Mouse (Mus musculus) stomach, embryonic 16.5 days (tissue): ENCODE results near the gene Samd7. TPM values are rescaled to one million over a fixed set of nuclear protein-coding genes. Genes with fewer than 3 reads are reported as not detected.
A peak's percentile ranks its signal among the peaks of the same experiment; 100 is the strongest.
"Not testable (repeated sequence)": the region's sequence is repeated elsewhere in the genome, so short reads cannot be mapped to it uniquely, and the experiment has no call there.

Source experiments
- ATAC-seq: fragments of 200-750 bp; cut with Nextera tagmentation; 2 replicates; pipeline ENCODE4 v1.8.0; 2017; ENCODE audit warnings: moderate number of reproducible peaks, moderate TSS enrichment; ENCODE audit not compliant: insufficient read depth, low FRiP score
- H3K27ac ChIP-seq: fragments of 300-500 bp; sonication (generic); 2 replicates; pipeline ENCODE4 v1.5.1; 2014; ENCODE audit warnings: low read length
- H3K27me3 ChIP-seq: fragments of 300-500 bp; sonication (generic); 2 replicates; pipeline ENCODE4 v1.6.1; 2014; ENCODE audit warnings: low read length, control low read depth, mixed read lengths; ENCODE audit not compliant: control insufficient read depth, insufficient read depth
- H3K36me3 ChIP-seq: fragments of 300-500 bp; sonication (generic); 2 replicates; pipeline ENCODE4 v1.6.1; 2014; ENCODE audit warnings: low read length; ENCODE audit not compliant: control insufficient read depth, insufficient read depth
- H3K4me1 ChIP-seq: fragments of 300-500 bp; sonication (generic); 2 replicates; pipeline ENCODE4 v1.6.1; 2014; ENCODE audit warnings: low read length, control low read depth, mixed read lengths; ENCODE audit not compliant: control insufficient read depth, insufficient read depth
- H3K4me2 ChIP-seq: fragments of 300-500 bp; sonication (generic); 2 replicates; pipeline ENCODE4 v1.6.1; 2014; ENCODE audit warnings: low read depth, low read length, mixed read lengths
- H3K4me3 ChIP-seq: fragments of 300-500 bp; sonication (generic); replicated peaks from 2 replicates; pipeline ENCODE4 v1.5.1; 2014; ENCODE audit warnings: mild to moderate bottlenecking, low read length
- H3K9ac ChIP-seq: fragments of 300-500 bp; sonication (generic); 2 replicates; pipeline ENCODE4 v1.6.1; 2014; ENCODE audit warnings: low read length
- H3K9me3 ChIP-seq: fragments of 300-500 bp; sonication (generic); replicated peaks from 2 replicates; pipeline ENCODE4 v1.6.1; 2016; ENCODE audit warnings: low read length, control low read depth; ENCODE audit not compliant: control insufficient read depth
- WGBS: fragments of 180-500 bp; shearing (Covaris S2); extraction: QIAGEN DNeasy Blood & Tissue Kit; methylation state at CpG from one replicate; pipeline ENCODE4 v1.1.7; 2014; 5-methylcytosine and 5-hydroxymethylcytosine counted together
- polyA plus RNA-seq: library from polyadenylated mRNA; unstranded; fragments of >200 nt; fragmentation: Nextera tagmentation; extraction: Ambion mirVana; gene quantifications from 2 replicates; pipeline ENCODE4 v1.2.1, GENCODE M21; 2015

Gene Samd7
- polyA plus RNA-seq = not detected in 2 replicates

DNA sequence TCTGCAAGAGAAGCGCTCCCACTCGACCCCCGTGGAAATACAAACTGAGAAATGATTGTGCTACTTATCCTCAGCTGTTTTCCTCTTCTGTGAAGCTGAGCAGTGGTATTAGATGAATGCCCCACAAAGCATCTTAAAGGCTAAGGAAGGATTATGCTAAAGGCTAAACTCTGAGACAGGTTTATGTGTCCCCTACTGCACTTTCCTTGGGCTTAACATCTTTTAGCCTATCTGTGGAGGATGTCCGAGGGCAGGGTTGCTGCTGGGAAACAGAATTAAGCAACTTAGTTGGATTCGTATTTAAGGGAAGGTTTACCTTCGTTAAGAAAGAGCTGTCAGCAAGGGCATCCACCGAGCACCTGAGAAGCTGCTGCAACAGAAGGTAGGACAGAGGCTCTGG lies at the start of gene Samd7:
TSS of gene Samd7 (plus strand) at position 288 of the 400 bp plus-strand sequence.
- H3K9me3 ChIP-seq = no peaks in the 10 kb centered on the region; the same call in 1 of the 2 replicates
- no peak within 1 kb of the TSS for H3K4me3 ChIP-seq
- 82% methylated on average over 7 of the region's 7 CpGs for WGBS
- H3K27me3 ChIP-seq = no peaks in the 10 kb centered on the region
- H3K4me2 ChIP-seq = no peak within 1 kb of the TSS
- ATAC-seq = no peak
- no peaks in the 10 kb centered on the region for H3K4me1 ChIP-seq
- H3K27ac ChIP-seq = no peak within 1 kb of the TSS
- H3K9ac ChIP-seq = no peak within 1 kb of the TSS
- no peaks in the 10 kb centered on the region for H3K36me3 ChIP-seq

GRCm38 (mm10) chr3:30696346-30696745 lies 49.7 kb upstream of the Samd7 start:
- no peaks in the 10 kb centered on the region for H3K9me3 ChIP-seq
- H3K27me3 ChIP-seq = no peaks in the 10 kb centered on the region
- no peaks in the 10 kb centered on the region for H3K36me3 ChIP-seq
- no peak overlapping the region for H3K27ac ChIP-seq
- WGBS = 14% methylated on average over 2 of the region's 2 CpGs
- no peak overlapping the region for H3K9ac ChIP-seq
- no peak overlapping the region for H3K4me2 ChIP-seq
- H3K4me3 ChIP-seq = no peak overlapping the region
- H3K4me1 ChIP-seq = no peaks in the 10 kb centered on the region
- ATAC-seq = no peak

GRCm38 (mm10) chr3:30697891-30698290 lies 48.2 kb upstream of the Samd7 start:
- Histone ChIP-seq H3K4me1 (no peaks in the 10 kb centered on the region), H3K4me2 (no peak overlapping the region), H3K9ac (no peak overlapping the region), H3K27me3 (no peaks in the 10 kb centered on the region), H3K9me3 (no peaks in the 10 kb centered on the region), H3K36me3 (no peaks in the 10 kb centered on the region), H3K4me3 (no peak overlapping the region), H3K27ac (no peak overlapping the region)
- ATAC-seq = peak; percentile 63; the same call in 1 of the 2 replicates
- 43% methylated on average over 4 of the region's 4 CpGs for WGBS

DNA sequence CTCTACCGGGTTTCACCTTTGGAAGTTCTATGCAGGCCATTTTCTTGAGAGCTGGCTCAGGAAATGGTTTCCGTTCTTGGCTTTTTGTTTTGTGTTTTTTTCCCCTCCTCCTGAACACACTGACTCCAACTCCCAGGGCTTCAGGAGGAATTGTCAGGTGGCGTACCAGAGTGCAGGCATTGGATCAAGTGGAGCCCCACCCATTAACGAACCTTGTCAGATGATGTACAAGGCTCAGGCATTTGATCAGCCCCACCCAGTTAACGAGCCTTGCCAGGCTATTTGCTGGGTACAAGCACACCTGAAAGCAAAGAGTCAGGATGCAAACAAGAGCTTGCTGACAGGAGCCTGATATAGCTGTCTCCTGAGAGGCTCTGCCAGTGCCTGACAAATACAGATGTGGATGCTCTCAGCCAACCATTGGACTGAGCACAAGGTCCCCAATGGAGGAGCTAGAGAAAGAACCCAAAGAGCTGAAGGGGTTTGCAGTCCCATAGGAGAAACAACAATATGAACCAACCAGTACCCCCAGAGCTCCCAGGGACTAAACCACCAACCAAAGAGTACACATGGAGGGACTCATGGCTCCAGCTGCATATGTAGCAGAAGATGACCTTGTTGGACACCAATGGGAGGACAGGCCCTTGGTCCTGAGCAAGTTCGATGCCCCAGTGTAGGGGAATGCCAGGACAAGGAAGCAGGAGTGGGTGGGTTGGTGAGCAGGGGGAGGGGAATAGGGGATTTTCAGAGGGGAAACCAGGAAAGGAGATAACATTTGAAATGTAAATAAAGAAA lies 46.2 kb upstream of the Samd7 start, which contains the start of gene Lrrc31:
TSS of gene Lrrc31 (minus strand) at position 133 of the 795 bp plus-strand sequence.
- 0 out of 2 replicates have a peak within 1 kb of the TSS, but pooled peaks have one; percentile 17 for H3K4me3 ChIP-seq
- WGBS = 72% methylated on average over 6 of the region's 6 CpGs
- not testable (repeated sequence) for H3K9me3 ChIP-seq, H3K9ac ChIP-seq, H3K27me3 ChIP-seq, H3K27ac ChIP-seq, H3K36me3 ChIP-seq, H3K4me1 ChIP-seq, H3K4me2 ChIP-seq
- ATAC-seq = peak; percentile 65; the same call in 1 of the 2 replicates

- no peak for ATAC-seq
- Histone ChIP-seq H3K9ac (no peak overlapping the region), H3K4me1 (no peaks in the 10 kb centered on the region), H3K27me3 (no peaks in the 10 kb centered on the region), H3K36me3 (no peaks in the 10 kb centered on the region), H3K9me3 (no peaks in the 10 kb centered on the region), H3K27ac (no peak overlapping the region), H3K4me2 (no peak overlapping the region), H3K4me3 (no peak overlapping the region)
- WGBS = 77% methylated on average over 3 of the region's 3 CpGs
These were observed 40.1 kb upstream of the Samd7 start for GRCm38 (mm10) chr3:30705977-30706376.

- no peak overlapping the region for H3K4me3 ChIP-seq
- no peaks in the 10 kb centered on the region for H3K27me3 ChIP-seq
- 67% methylated on average over 4 of the region's 4 CpGs for WGBS
- no peak overlapping the region for H3K27ac ChIP-seq
- H3K9me3 ChIP-seq = no peaks in the 10 kb centered on the region
- no peak for ATAC-seq
- no peaks in the 10 kb centered on the region for H3K4me1 ChIP-seq
- no peaks in the 10 kb centered on the region for H3K36me3 ChIP-seq
- H3K9ac ChIP-seq = no peak overlapping the region
- no peak overlapping the region for H3K4me2 ChIP-seq
These were observed 39.3 kb upstream of the Samd7 start for GRCm38 (mm10) chr3:30706614-30707276.

- Histone ChIP-seq H3K36me3 (no peaks in the 10 kb centered on the region), H3K27ac (no peak overlapping the region), H3K4me2 (no peak overlapping the region), H3K4me1 (no peaks in the 10 kb centered on the region), H3K9ac (no peak overlapping the region), H3K9me3 (no peaks in the 10 kb centered on the region), H3K4me3 (no peak overlapping the region), H3K27me3 (no peaks in the 10 kb centered on the region)
- 80% methylated on average over 6 of the region's 6 CpGs for WGBS
- ATAC-seq = no peak
These were observed 35.9 kb upstream of the Samd7 start for GRCm38 (mm10) chr3:30710191-30710590.

GRCm38 (mm10) chr3:30713334-30713733 lies 32.8 kb upstream of the Samd7 start:
- no peaks in the 10 kb centered on the region for H3K4me1 ChIP-seq

DNA sequence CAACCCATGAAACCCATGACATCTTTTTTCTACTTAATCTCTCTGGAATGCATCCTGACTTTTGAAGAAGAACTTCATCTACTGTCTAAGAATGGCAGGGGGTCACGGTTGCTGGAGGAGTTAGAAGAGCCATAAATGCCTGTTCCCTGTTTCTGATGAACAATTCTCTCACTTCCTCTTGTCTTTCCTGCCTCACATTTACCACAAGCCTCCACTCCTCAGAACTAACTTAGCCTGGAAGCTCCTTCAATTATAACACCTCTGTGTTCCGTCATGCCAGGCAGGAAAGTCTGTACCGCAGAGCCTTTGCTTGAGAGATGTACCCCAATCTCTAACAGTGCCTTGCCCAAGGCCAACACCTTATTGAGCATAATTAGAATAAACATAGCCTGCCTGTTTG lies 27.4 kb upstream of the Samd7 start:
- no peak for ATAC-seq
- Histone ChIP-seq H3K4me2 (no peak overlapping the region), H3K27me3 (no peaks in the 10 kb centered on the region), H3K4me1 (no peaks in the 10 kb centered on the region), H3K9ac (no peak overlapping the region), H3K27ac (no peak overlapping the region), H3K36me3 (no peaks in the 10 kb centered on the region), H3K4me3 (no peak overlapping the region), H3K9me3 (no peaks in the 10 kb centered on the region; the same call in 1 of the 2 replicates)
- WGBS = 78% methylated on average over 3 of the region's 3 CpGs

More at GRCm38 (mm10) chr3:30713334-30713733, 32.8 kb upstream of the Samd7 start:
- ATAC-seq = no peak
- H3K36me3 ChIP-seq = no peaks in the 10 kb centered on the region
- no peak overlapping the region for H3K9ac ChIP-seq
- no peak overlapping the region for H3K4me3 ChIP-seq
- H3K4me2 ChIP-seq = no peak overlapping the region
- H3K27me3 ChIP-seq = no peaks in the 10 kb centered on the region
- WGBS = 55% methylated on average over 1 of the region's 1 CpGs
- H3K27ac ChIP-seq = no peak overlapping the region
- H3K9me3 ChIP-seq = no peaks in the 10 kb centered on the region; the same call in 1 of the 2 replicates
